Mouse (Mus musculus): ENCODE measurements at regions not wholly inside any gene's neighbourhood (a gene's known extent, or its start where the extent isn't known, plus 50 kb on each side); places are given as distances from the start of the nearest gene placed in this dataset.

- Histone ChIP-seq H3K4me1 (ENCODE audit: control insufficient read depth, insufficient read depth, insufficient read length, low read length) (peaks cover 5% of the 10 kb centered on the region), H3K27ac (replicated peaks; ENCODE audit: low read depth, low read length) (no peak overlapping the region), H3K4me3 (ENCODE audit: insufficient read depth, low read depth, low read length) (no peak overlapping the region)
Observed at GRCm38 (mm10) chr11:109058021-109058420, 86.1 kb downstream of the E030025P04Rik start.

GRCm38 (mm10) chr11:109048257-109049101, 95.7 kb downstream of the E030025P04Rik start:
- Histone ChIP-seq H3K27ac (replicated peaks; ENCODE audit: low read depth, low read length) (peak overlapping the region; percentile 98), H3K4me3 (ENCODE audit: insufficient read depth, low read depth, low read length) (no peak overlapping the region), H3K4me1 (ENCODE audit: control insufficient read depth, insufficient read depth, insufficient read length, low read length) (peaks cover 5% of the 10 kb centered on the region)

- Histone ChIP-seq H3K4me3 (ENCODE audit: insufficient read depth, low read depth, low read length) (peak overlapping the region; percentile 32), H3K4me1 (ENCODE audit: control insufficient read depth, insufficient read depth, insufficient read length, low read length) (peaks cover 5% of the 10 kb centered on the region), H3K27ac (replicated peaks; ENCODE audit: low read depth, low read length) (peak overlapping the region; percentile 98)
Observed at GRCm38 (mm10) chr11:109047483-109048110, 96.6 kb downstream of the E030025P04Rik start.

GRCm38 (mm10) chr11:109046446-109046845, 97.7 kb downstream of the E030025P04Rik start:
- Histone ChIP-seq H3K27ac (replicated peaks; ENCODE audit: low read depth, low read length) (no peak overlapping the region), H3K4me3 (ENCODE audit: insufficient read depth, low read depth, low read length) (no peak overlapping the region), H3K4me1 (ENCODE audit: control insufficient read depth, insufficient read depth, insufficient read length, low read length) (peaks cover 5% of the 10 kb centered on the region)

- Histone ChIP-seq H3K4me1 (ENCODE audit: control insufficient read depth, insufficient read depth, insufficient read length, low read length) (peaks cover 13% of the 10 kb centered on the region), H3K4me3 (ENCODE audit: insufficient read depth, low read depth, low read length) (no peak overlapping the region), H3K27ac (replicated peaks; ENCODE audit: low read depth, low read length) (peak overlapping the region; percentile 95)
Observed at GRCm38 (mm10) chr11:109040519-109040916, 103.7 kb downstream of the E030025P04Rik start.

- Histone ChIP-seq H3K27ac (replicated peaks; ENCODE audit: low read depth, low read length) (peak overlapping the region; percentile 79), H3K4me3 (ENCODE audit: insufficient read depth, low read depth, low read length) (no peak overlapping the region), H3K4me1 (ENCODE audit: control insufficient read depth, insufficient read depth, insufficient read length, low read length) (peaks cover 13% of the 10 kb centered on the region)
Observed at GRCm38 (mm10) chr11:109039792-109040518, 104.2 kb downstream of the E030025P04Rik start.

GRCm38 (mm10) chr11:109039060-109039791, 104.9 kb downstream of the E030025P04Rik start:
- Histone ChIP-seq H3K4me1 (ENCODE audit: control insufficient read depth, insufficient read depth, insufficient read length, low read length) (peaks cover 13% of the 10 kb centered on the region), H3K27ac (replicated peaks; ENCODE audit: low read depth, low read length) (peak overlapping the region; percentile 79), H3K4me3 (ENCODE audit: insufficient read depth, low read depth, low read length) (no peak overlapping the region)

- no peak overlapping the region for H3K27ac ChIP-seq (replicated peaks; ENCODE audit: low read depth, low read length)
- peaks cover 13% of the 10 kb centered on the region for H3K4me1 ChIP-seq (ENCODE audit: control insufficient read depth, insufficient read depth, insufficient read length, low read length)
- H3K4me3 ChIP-seq (ENCODE audit: insufficient read depth, low read depth, low read length): no peak overlapping the region
Observed at GRCm38 (mm10) chr11:109038136-109038535, 106.0 kb downstream of the E030025P04Rik start.

GRCm38 (mm10) chr11:109034596-109034995, 109.6 kb downstream of the E030025P04Rik start:
- no peak overlapping the region for H3K27ac ChIP-seq (replicated peaks; ENCODE audit: low read depth, low read length)

GRCm38 (mm10) chr11:109034072-109034471, 110.1 kb downstream of the E030025P04Rik start:
- Histone ChIP-seq H3K4me1 (ENCODE audit: control insufficient read depth, insufficient read depth, insufficient read length, low read length) (no peaks in the 10 kb centered on the region), H3K27ac (replicated peaks; ENCODE audit: low read depth, low read length) (no peak overlapping the region), H3K4me3 (ENCODE audit: insufficient read depth, low read depth, low read length) (no peak overlapping the region)

More at GRCm38 (mm10) chr11:109034596-109034995, 109.6 kb downstream of the E030025P04Rik start:
- peaks cover under 1% of the 10 kb centered on the region for H3K4me1 ChIP-seq (ENCODE audit: control insufficient read depth, insufficient read depth, insufficient read length, low read length)
- no peak overlapping the region for H3K4me3 ChIP-seq (ENCODE audit: insufficient read depth, low read depth, low read length)

- no peak overlapping the region for H3K27ac ChIP-seq (replicated peaks; ENCODE audit: low read depth, low read length)
- no peaks in the 10 kb centered on the region for H3K4me1 ChIP-seq (ENCODE audit: control insufficient read depth, insufficient read depth, insufficient read length, low read length)
- H3K4me3 ChIP-seq (ENCODE audit: insufficient read depth, low read depth, low read length): no peak overlapping the region
Observed at GRCm38 (mm10) chr11:109032729-109033128, 111.4 kb downstream of the E030025P04Rik start.

- H3K4me1 ChIP-seq (ENCODE audit: control insufficient read depth, insufficient read depth, insufficient read length, low read length): no peaks in the 10 kb centered on the region
- H3K4me3 ChIP-seq (ENCODE audit: insufficient read depth, low read depth, low read length): no peak overlapping the region
- H3K27ac ChIP-seq (replicated peaks; ENCODE audit: low read depth, low read length): peak overlapping the region; percentile 36; the same call in 1 of the 2 replicates
Observed at GRCm38 (mm10) chr11:109030486-109030885, 110.3 kb downstream of the Axin2 start.

GRCm38 (mm10) chr11:109029894-109030293, 109.7 kb downstream of the Axin2 start:
- no peak overlapping the region for H3K4me3 ChIP-seq (ENCODE audit: insufficient read depth, low read depth, low read length)
- H3K4me1 ChIP-seq (ENCODE audit: control insufficient read depth, insufficient read depth, insufficient read length, low read length): no peaks in the 10 kb centered on the region
- peak overlapping the region; percentile 36; the same call in 1 of the 2 replicates for H3K27ac ChIP-seq (replicated peaks; ENCODE audit: low read depth, low read length)

- H3K4me1 ChIP-seq (ENCODE audit: control insufficient read depth, insufficient read depth, insufficient read length, low read length): no peaks in the 10 kb centered on the region; the same call in 1 of the 2 replicates
- no peak overlapping the region for H3K27ac ChIP-seq (replicated peaks; ENCODE audit: low read depth, low read length)
Observed at GRCm38 (mm10) chr11:109014806-109015205, 94.7 kb downstream of the Axin2 start.

More at GRCm38 (mm10) chr11:109014806-109015205, 94.7 kb downstream of the Axin2 start:
- no peak overlapping the region for H3K4me3 ChIP-seq (ENCODE audit: insufficient read depth, low read depth, low read length)

Data from brown adipose tissue, adult 24 weeks (tissue).